Mouse (Mus musculus) C2C12 (cell line): Measurements from ENCODE around the gene Zpbp. TPM values are rescaled to one million over a fixed set of nuclear protein-coding genes. Genes with fewer than 3 reads are reported as not detected.

Experiments used
- H3K27me3 ChIP-seq: one replicate; pipeline ENCODE4 v1.6.1; 2011; ENCODE audit not compliant: control insufficient read depth, insufficient read depth, insufficient read length
- H3K36me3 ChIP-seq: one replicate; pipeline ENCODE4 v1.6.1; 2011; ENCODE audit not compliant: control insufficient read depth, insufficient read depth
- H3K4me3 ChIP-seq: one replicate; pipeline ENCODE4 v1.5.1; 2011; ENCODE audit warnings: mild to moderate bottlenecking, control low read depth; ENCODE audit not compliant: poor library complexity, insufficient read depth, severe bottlenecking
- H3K79me2 ChIP-seq: one replicate; pipeline ENCODE4 v1.6.1; 2011; ENCODE audit not compliant: control insufficient read depth, insufficient read depth
- H3K79me3 ChIP-seq: one replicate; pipeline ENCODE4 v1.6.1; 2011; ENCODE audit warnings: low read depth, control low read depth
- H3ac ChIP-seq: one replicate; pipeline ENCODE3; 2011; ENCODE audit warnings: low read depth; ENCODE audit not compliant: control insufficient read depth, insufficient read length
- CEBPB ChIP-seq: IDR thresholded peaks from one replicate; pipeline ENCODE4 v1.6.1; 2011; ENCODE audit warnings: low read depth, mild to moderate bottlenecking, control low read depth, moderate library complexity
- CTCF ChIP-seq: IDR thresholded peaks from one replicate; pipeline ENCODE4 v1.5.1; 2011; ENCODE audit not compliant: control insufficient read depth, insufficient read depth, insufficient read length
- FOSL1 ChIP-seq: IDR thresholded peaks from one replicate; pipeline ENCODE4 v1.8.0; 2011; ENCODE audit warnings: mild to moderate bottlenecking, low read length; ENCODE audit not compliant: poor library complexity, insufficient read depth, severe bottlenecking
- MAX ChIP-seq: IDR thresholded peaks from one replicate; pipeline ENCODE4 v1.6.1; 2011; ENCODE audit warnings: mild to moderate bottlenecking, control low read depth
- MYOD1 ChIP-seq: IDR thresholded peaks from one replicate; pipeline ENCODE4 v1.6.1; 2011; ENCODE audit warnings: low read depth; ENCODE audit not compliant: control insufficient read depth, insufficient read length
- MYOG ChIP-seq: IDR thresholded peaks from one replicate; pipeline ENCODE4 v1.6.1; 2011; ENCODE audit not compliant: control insufficient read depth, insufficient read length; ENCODE audit errors: extremely low read depth
- USF1 ChIP-seq: IDR thresholded peaks from one replicate; pipeline ENCODE4 v1.6.1; 2011; ENCODE audit warnings: low read depth, mild to moderate bottlenecking, control low read depth, moderate library complexity
- polyA plus RNA-seq: library from polyadenylated mRNA; unstranded; fragments of >200 nt; fragmentation: generic; extraction: Trizol; gene quantifications from one replicate; pipeline ENCODE4 v1.2.1, GENCODE M21; 2012; ENCODE audit warnings: missing spikeins

Zpbp gene
- polyA plus RNA-seq, 1 experiment, result not detected

- TF ChIP-seq CEBPB, result no peak
- TF ChIP-seq FOSL1, result no peak
- no peak for TF ChIP-seq MYOD1
- TF ChIP-seq CTCF, result no peak
- TF ChIP-seq MYOG, result no peak
- no peak for TF ChIP-seq USF1
- no peak for TF ChIP-seq MAX
- H3ac ChIP-seq, result no peak overlapping the region
- H3K4me3 ChIP-seq, result no peak overlapping the region
- H3K79me2 ChIP-seq, result no peaks in the 10 kb centered on the region
- H3K36me3 ChIP-seq, result no peaks in the 10 kb centered on the region
- no peaks in the 10 kb centered on the region for H3K27me3 ChIP-seq
- no peaks in the 10 kb centered on the region for H3K79me3 ChIP-seq
Measured at GRCm38 (mm10) chr11:11257348-11257747, 204.9 kb downstream of the Zpbp start.

- no peaks in the 10 kb centered on the region for H3K36me3 ChIP-seq
- TF ChIP-seq FOSL1 (no peak), CEBPB (no peak), USF1 (no peak), MYOG (no peak), MAX (no peak), MYOD1 (no peak), CTCF (no peak)
- no peak overlapping the region for H3ac ChIP-seq
- no peaks in the 10 kb centered on the region for H3K79me2 ChIP-seq
- no peaks in the 10 kb centered on the region for H3K79me3 ChIP-seq
- H3K27me3 ChIP-seq, result no peaks in the 10 kb centered on the region
- H3K4me3 ChIP-seq, result no peak overlapping the region
Measured at GRCm38 (mm10) chr11:11242694-11243377, 219.4 kb downstream of the Zpbp start.

GRCm38 (mm10) chr11:11239346-11239745 is 222.9 kb downstream of the Zpbp start:
- no peak overlapping the region for H3ac ChIP-seq
- TF ChIP-seq MYOD1 (no peak), FOSL1 (no peak), USF1 (no peak), MAX (no peak), CEBPB (no peak), MYOG (no peak), CTCF (no peak)
- H3K79me2 ChIP-seq, result no peaks in the 10 kb centered on the region
- no peaks in the 10 kb centered on the region for H3K36me3 ChIP-seq
- H3K79me3 ChIP-seq, result no peaks in the 10 kb centered on the region
- no peaks in the 10 kb centered on the region for H3K27me3 ChIP-seq
- H3K4me3 ChIP-seq, result no peak overlapping the region

Other genes with a start within 250 kb of the Zpbp start
- gene Spata48, start 314 bp downstream of the Zpbp start, polyA plus RNA-seq, result not detected
- not detected for gene 4930512M02Rik, start 165.4 kb upstream of the Zpbp start, polyA plus RNA-seq
- 1.0 TPM for gene Ikzf1, start 222.6 kb upstream of the Zpbp start, polyA plus RNA-seq